Comparison of ENCODE assay signal across 8 mouse cellular contexts in the genomic region with DNA sequence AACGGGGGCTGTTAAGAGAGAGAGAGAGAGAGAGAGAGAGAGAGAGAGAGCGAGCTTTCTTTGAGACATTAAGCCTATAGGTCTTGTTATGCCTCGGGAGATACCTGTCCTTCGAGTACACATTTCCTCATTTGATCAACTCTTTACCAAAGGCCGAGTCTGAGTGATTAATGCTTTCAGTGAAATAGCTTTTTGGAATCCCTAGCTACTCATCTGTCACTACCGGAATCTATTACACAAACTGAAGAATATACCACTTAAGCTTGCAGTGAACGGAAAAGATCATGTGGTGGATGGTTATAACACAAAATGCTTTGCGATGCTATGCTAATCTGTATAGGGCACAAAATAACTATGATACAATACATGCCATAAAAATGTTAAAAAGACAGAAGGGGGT. TPM values are rescaled to one million over a fixed set of nuclear protein-coding genes. Genes with fewer than 3 reads are reported as not detected.
DNase-seq lines count a peak whose midpoint lies in the region; ATAC-seq lines count a peak whose summit lies in the region.

No protein-coding gene starts in this region.

- H3K4me2 ChIP-seq in lung, embryonic 16.5 days (ENCODE audit: low read depth, low read length), result peak overlapping the region; percentile 62
- H3K4me2 ChIP-seq in embryonic facial prominence, embryonic 14.5 days (ENCODE audit: low read depth, low read length), result peak overlapping the region; percentile 57
- peak overlapping the region; percentile 48 for H3K4me2 ChIP-seq in intestine, embryonic 16.5 days (ENCODE audit: low read depth, low read length)
- peak overlapping the region; percentile 53 for H3K4me2 ChIP-seq in neural tube, embryonic 14.5 days (ENCODE audit: low read depth, low read length)

- no peaks in the 10 kb centered on the region for H3K9me3 ChIP-seq in lung, embryonic 16.5 days (ENCODE audit: control insufficient read depth, low read length)
- H3K9me3 ChIP-seq in embryonic facial prominence, embryonic 14.5 days (ENCODE audit: control insufficient read depth, low read length), result no peaks in the 10 kb centered on the region
- H3K9me3 ChIP-seq in intestine, embryonic 16.5 days (ENCODE audit: control insufficient read depth, low read length), result no peaks in the 10 kb centered on the region
- no peaks in the 10 kb centered on the region for H3K9me3 ChIP-seq in neural tube, embryonic 14.5 days (ENCODE audit: control insufficient read depth, low read length)

- no peaks in the 10 kb centered on the region for H3K27me3 ChIP-seq in lung, embryonic 16.5 days (ENCODE audit: control insufficient read depth, insufficient read depth, low read depth, low read length)
- no peaks in the 10 kb centered on the region for H3K27me3 ChIP-seq in embryonic facial prominence, embryonic 14.5 days (replicated peaks; ENCODE audit: control insufficient read depth, insufficient read depth, low read length)
- no peaks in the 10 kb centered on the region for H3K27me3 ChIP-seq in intestine, embryonic 16.5 days (replicated peaks; ENCODE audit: control insufficient read depth, insufficient read depth, low read length)
- no peaks in the 10 kb centered on the region for H3K27me3 ChIP-seq in neural tube, embryonic 14.5 days (ENCODE audit: control insufficient read depth, insufficient read depth, low read length)

- H3K9ac ChIP-seq in lung, embryonic 16.5 days (ENCODE audit: low read length), result peak overlapping the region; percentile 99
- peak overlapping the region; percentile 90 for H3K9ac ChIP-seq in embryonic facial prominence, embryonic 14.5 days (ENCODE audit: low read depth, low read length)
- H3K9ac ChIP-seq in intestine, embryonic 16.5 days (ENCODE audit: low read depth, low read length), result peak overlapping the region; percentile 99
- H3K9ac ChIP-seq in neural tube, embryonic 14.5 days (replicated peaks; ENCODE audit: low read depth, low read length), result peak overlapping the region; percentile 90

- no peak for ATAC-seq in lung, embryonic 16.5 days (ENCODE audit: low read depth)
- no peak for ATAC-seq in embryonic facial prominence, embryonic 14.5 days (ENCODE audit: low read depth)
- no peak for ATAC-seq in intestine, embryonic 16.5 days
- no peak for ATAC-seq in neural tube, embryonic 14.5 days (ENCODE audit: low read depth)
- ATAC-seq in inflammation-experienced regulatory T-cells, adult 6 months, result no peak

- WGBS in lung, embryonic 16.5 days, result 10% methylated on average over 8 of the region's 8 CpGs
- WGBS in embryonic facial prominence, embryonic 14.5 days, result 24% methylated on average over 8 of the region's 8 CpGs
- 12% methylated on average over 8 of the region's 8 CpGs for WGBS in intestine, embryonic 16.5 days
- WGBS in neural tube, embryonic 14.5 days, result 16% methylated on average over 8 of the region's 8 CpGs

- no peak for DNase-seq in lung, adult 18-20 months
- DNase-seq in embryonic facial prominence, embryonic 14.5 days (ENCODE audit: low spot score), result no peak
- DNase-seq in frontal cortex, adult 2 months (ENCODE audit: extremely low spot score in 1 of 2, low spot score in 1 of 2), result no peak
- no peak for DNase-seq in gastrocnemius, adult 18-20 months (ENCODE audit: low spot score)

- H3K36me3 ChIP-seq in lung, embryonic 16.5 days (ENCODE audit: control insufficient read depth, insufficient read depth, low read length), result no peaks in the 10 kb centered on the region
- peaks cover 3% of the 10 kb centered on the region; the same call in 1 of the 2 replicates for H3K36me3 ChIP-seq in embryonic facial prominence, embryonic 14.5 days (ENCODE audit: control insufficient read depth, insufficient read depth, low read length)
- no peaks in the 10 kb centered on the region for H3K36me3 ChIP-seq in intestine, embryonic 16.5 days (ENCODE audit: control insufficient read depth, insufficient read depth, low read length)
- no peaks in the 10 kb centered on the region for H3K36me3 ChIP-seq in neural tube, embryonic 14.5 days (ENCODE audit: control insufficient read depth, insufficient read depth, low read length)

- no peak overlapping the region for H3K27ac ChIP-seq in lung, embryonic 16.5 days (ENCODE audit: low read length)
- no peak overlapping the region for H3K27ac ChIP-seq in embryonic facial prominence, embryonic 14.5 days (replicated peaks; ENCODE audit: low read depth, low read length)
- H3K27ac ChIP-seq in intestine, embryonic 16.5 days (ENCODE audit: low read length), result no peak overlapping the region
- H3K27ac ChIP-seq in neural tube, embryonic 14.5 days (ENCODE audit: low read depth, low read length), result peak overlapping the region; percentile 93

- peaks cover 10% of the 10 kb centered on the region for H3K4me1 ChIP-seq in lung, embryonic 16.5 days (replicated peaks; ENCODE audit: control insufficient read depth, insufficient read depth, low read length)
- H3K4me1 ChIP-seq in embryonic facial prominence, embryonic 14.5 days (ENCODE audit: control insufficient read depth, insufficient read depth, low read length), result peaks cover 11% of the 10 kb centered on the region
- H3K4me1 ChIP-seq in intestine, embryonic 16.5 days (ENCODE audit: control insufficient read depth, insufficient read depth, low read length), result peaks cover 7% of the 10 kb centered on the region; the same call in 1 of the 2 replicates
- peaks cover 18% of the 10 kb centered on the region; the same call in 1 of the 2 replicates for H3K4me1 ChIP-seq in neural tube, embryonic 14.5 days (ENCODE audit: control insufficient read depth, insufficient read depth, low read length)

- H3K4me3 ChIP-seq in lung, embryonic 16.5 days (ENCODE audit: low read length), result peak overlapping the region; percentile 99
- peak overlapping the region; percentile 83 for H3K4me3 ChIP-seq in embryonic facial prominence, embryonic 14.5 days (ENCODE audit: low read depth, low read length)
- peak overlapping the region; percentile 99 for H3K4me3 ChIP-seq in intestine, embryonic 16.5 days (ENCODE audit: low read length)
- H3K4me3 ChIP-seq in neural tube, embryonic 14.5 days (ENCODE audit: low read depth, low read length), result peak overlapping the region; percentile 96

RNA-seq across cellular contexts. Expression of gene Nupl1, which starts 0.9 kb away (rescaled TPM):
- not detected in 2 replicates for polyA plus RNA-seq in lung, embryonic 16.5 days (2015; fragmentation: Nextera tagmentation; extraction: Ambion mirVana)
- polyA plus RNA-seq in embryonic facial prominence, embryonic 14.5 days (2014; fragmentation: Nextera tagmentation; extraction: Ambion mirVana), result not detected in 2 replicates
- polyA plus RNA-seq in intestine, embryonic 16.5 days (2015; fragmentation: Nextera tagmentation; extraction: Ambion mirVana), result 0.09 and 0.11 TPM in 2 replicates
- 0.07 TPM in 1 of 2 replicates, not detected in the other for polyA plus RNA-seq in neural tube, embryonic 14.5 days (2014; fragmentation: Nextera tagmentation; extraction: Ambion mirVana)
- polyA plus RNA-seq in frontal cortex, adult 2 months (2012; rRNA removed), result 0.02 and 0.08 TPM in 2 replicates
- total RNA-seq in gastrocnemius, adult 18-20 months (2021), result not detected
- not detected for polyA plus RNA-seq in inflammation-experienced regulatory T-cells, adult 6 months (2017; shearing (Covaris generic))

RNA-seq across cellular contexts. Expression of gene Gm49336, which starts 0.9 kb away (rescaled TPM):
- polyA plus RNA-seq in lung, embryonic 16.5 days (2015; fragmentation: Nextera tagmentation; extraction: Ambion mirVana), result 46.5 and 48.8 TPM in 2 replicates
- polyA plus RNA-seq in embryonic facial prominence, embryonic 14.5 days (2014; fragmentation: Nextera tagmentation; extraction: Ambion mirVana), result 57.0 and 58.2 TPM in 2 replicates
- 38.9 and 39.1 TPM in 2 replicates for polyA plus RNA-seq in intestine, embryonic 16.5 days (2015; fragmentation: Nextera tagmentation; extraction: Ambion mirVana)
- 70.0 and 81.2 TPM in 2 replicates for polyA plus RNA-seq in neural tube, embryonic 14.5 days (2014; fragmentation: Nextera tagmentation; extraction: Ambion mirVana)
- polyA plus RNA-seq in frontal cortex, adult 2 months (2012; rRNA removed), result 37.1 and 41.0 TPM in 2 replicates
- total RNA-seq in gastrocnemius, adult 18-20 months (2021), result 10 to 100 TPM; 30.1 to 32.6 TPM
- 10 to 100 TPM; 15.5 to 20.0 (median 17.9) TPM for polyA plus RNA-seq in inflammation-experienced regulatory T-cells, adult 6 months (2017; shearing (Covaris generic))

RNA-seq across cellular contexts. Expression of gene Mtmr6, which starts 14.7 kb away (rescaled TPM):
- polyA plus RNA-seq in lung, embryonic 16.5 days (2015; fragmentation: Nextera tagmentation; extraction: Ambion mirVana), result 39.2 and 39.9 TPM in 2 replicates
- polyA plus RNA-seq in embryonic facial prominence, embryonic 14.5 days (2014; fragmentation: Nextera tagmentation; extraction: Ambion mirVana), result 45.0 and 47.0 TPM in 2 replicates
- polyA plus RNA-seq in intestine, embryonic 16.5 days (2015; fragmentation: Nextera tagmentation; extraction: Ambion mirVana), result 25.0 and 25.3 TPM in 2 replicates
- polyA plus RNA-seq in neural tube, embryonic 14.5 days (2014; fragmentation: Nextera tagmentation; extraction: Ambion mirVana), result 57.9 and 79.3 TPM in 2 replicates
- polyA plus RNA-seq in frontal cortex, adult 2 months (2012; rRNA removed), result 83.0 and 94.1 TPM in 2 replicates
- 10 to 100 TPM; 45.6 to 47.5 TPM for total RNA-seq in gastrocnemius, adult 18-20 months (2021)
- polyA plus RNA-seq in inflammation-experienced regulatory T-cells, adult 6 months (2017; shearing (Covaris generic)), result 10 to 100 TPM; 50.0 to 60.2 (median 54.7) TPM

RNA-seq across cellular contexts. Expression of gene Atp8a2, which starts 53.4 kb away (rescaled TPM):
- polyA plus RNA-seq in lung, embryonic 16.5 days (2015; fragmentation: Nextera tagmentation; extraction: Ambion mirVana), result 0.88 and 1.7 TPM in 2 replicates
- 3.6 and 4.3 TPM in 2 replicates for polyA plus RNA-seq in embryonic facial prominence, embryonic 14.5 days (2014; fragmentation: Nextera tagmentation; extraction: Ambion mirVana)
- polyA plus RNA-seq in intestine, embryonic 16.5 days (2015; fragmentation: Nextera tagmentation; extraction: Ambion mirVana), result 6.3 and 6.7 TPM in 2 replicates
- polyA plus RNA-seq in neural tube, embryonic 14.5 days (2014; fragmentation: Nextera tagmentation; extraction: Ambion mirVana), result 50.0 and 51.5 TPM in 2 replicates
- polyA plus RNA-seq in frontal cortex, adult 2 months (2012; rRNA removed), result 14.6 and 16.1 TPM in 2 replicates
- under 1 TPM; 0.64 TPM for total RNA-seq in gastrocnemius, adult 18-20 months (2021)
- 1 to 10 TPM in 2 of 3 experiments, under 1 TPM in 1; 0.57 to 2.9 (median 1.1) TPM for polyA plus RNA-seq in inflammation-experienced regulatory T-cells, adult 6 months (2017; shearing (Covaris generic))
